Mouse (Mus musculus) ES-Bruce4 (cell line): ENCODE measurements around the gene Atg10.

Experiments
- CTCF ChIP-seq: IDR thresholded peaks from one replicate; pipeline ENCODE4 v1.8.1; 2011; ENCODE audit warnings: low read depth, low read length
- EP300 ChIP-seq: IDR thresholded peaks from 2 replicates; pipeline ENCODE4 v1.6.1; 2011; ENCODE audit warnings: low read depth, low read length; ENCODE audit not compliant: insufficient read depth
- POLR2A ChIP-seq: IDR thresholded peaks from one replicate; pipeline ENCODE4 v1.8.1; 2011; ENCODE audit warnings: low read length; ENCODE audit not compliant: insufficient read depth

GRCm38 (mm10) chr13:91091731-91092190 lies 132.0 kb downstream of the Atg10 start:
- TF ChIP-seq POLR2A (no peak), EP300 (no peak), CTCF (no peak)
